Mouse (Mus musculus) midbrain, embryonic 15.5 days (tissue): ENCODE results near the gene Mslnl. TPM values are rescaled to one million over a fixed set of nuclear protein-coding genes. Genes with fewer than 3 reads are reported as not detected.

Experiments
- ATAC-seq: fragments of 200-750 bp; cut with Nextera tagmentation; replicated peaks from 2 replicates; pipeline ENCODE4 v1.8.0; 2017; ENCODE audit warnings: moderate TSS enrichment
- H3K27ac ChIP-seq: fragments of 300-500 bp; sonication (generic); 2 replicates; pipeline ENCODE4 v1.5.1; 2015; ENCODE audit warnings: mild to moderate bottlenecking, inconsistent platforms
- H3K27me3 ChIP-seq: fragments of 300-500 bp; sonication (generic); replicated peaks from 2 replicates; pipeline ENCODE4 v1.6.1; 2015; ENCODE audit warnings: inconsistent platforms
- H3K36me3 ChIP-seq: fragments of 300-500 bp; sonication (generic); replicated peaks from 2 replicates; pipeline ENCODE4 v1.6.1; 2015; ENCODE audit warnings: inconsistent platforms
- H3K4me1 ChIP-seq: fragments of 300-500 bp; sonication (generic); 2 replicates; pipeline ENCODE4 v1.6.1; 2015; ENCODE audit warnings: inconsistent platforms
- H3K4me2 ChIP-seq: fragments of 300-500 bp; sonication (generic); 2 replicates; pipeline ENCODE4 v1.6.1; 2015; ENCODE audit warnings: inconsistent platforms, mild to moderate bottlenecking, moderate library complexity
- H3K4me3 ChIP-seq: fragments of 300-500 bp; sonication (generic); 2 replicates; pipeline ENCODE4 v1.5.1; 2015; ENCODE audit warnings: mild to moderate bottlenecking, inconsistent platforms
- H3K9ac ChIP-seq: fragments of 300-500 bp; sonication (generic); 2 replicates; pipeline ENCODE4 v1.6.1; 2015; ENCODE audit warnings: mild to moderate bottlenecking, inconsistent platforms
- H3K9me3 ChIP-seq: fragments of 300-500 bp; sonication (generic); 2 replicates; pipeline ENCODE4 v1.6.1; 2016; ENCODE audit warnings: inconsistent platforms
- WGBS: fragments of 180-500 bp; shearing (Covaris S2); methylation state at CpG from one replicate; pipeline ENCODE4 v1.1.7; 2015; ENCODE audit warnings: mixed read lengths; 5-methylcytosine and 5-hydroxymethylcytosine counted together
- polyA plus RNA-seq: library from polyadenylated mRNA; unstranded; fragments of >200 nt; fragmentation: Nextera tagmentation; extraction: Ambion mirVana; gene quantifications from 2 replicates; pipeline ENCODE4 v1.2.1, GENCODE M21; 2015

Mslnl gene
- polyA plus RNA-seq, 1 experiment from 2014 or later = not detected

- under 1% methylated on average over 37 of the region's 37 CpGs for WGBS
Measured at GRCm38 (mm10) chr17:25773549-25774120, 37.8 kb downstream of the Mslnl start, which contains the start of gene Narfl. Narfl (plus strand) TSS chr17:25773776.

GRCm38 (mm10) chr17:25775318-25776062 is 39.6 kb downstream of the Mslnl start:
- Histone ChIP-seq H3K4me1 (peaks cover 12% of the 10 kb centered on the region), H3K27me3 (no peaks in the 10 kb centered on the region), H3K9ac (no peak overlapping the region), H3K36me3 (no peaks in the 10 kb centered on the region), H3K27ac (no peak overlapping the region), H3K4me2 (no peak overlapping the region), H3K9me3 (no peaks in the 10 kb centered on the region), H3K4me3 (no peak overlapping the region)
- 81% methylated on average over 10 of the region's 10 CpGs for WGBS
- ATAC-seq = no peak

More at GRCm38 (mm10) chr17:25773549-25774120, 37.8 kb downstream of the Mslnl start, which contains the start of gene Narfl:
- Histone ChIP-seq H3K4me3 (peak within 1 kb of the TSS; percentile 71), H3K4me1 (peaks cover 12% of the 10 kb centered on the region), H3K27ac (no peak within 1 kb of the TSS), H3K4me2 (peak within 1 kb of the TSS; percentile 64), H3K27me3 (no peaks in the 10 kb centered on the region), H3K9me3 (no peaks in the 10 kb centered on the region), H3K9ac (peak within 1 kb of the TSS; percentile 77), H3K36me3 (no peaks in the 10 kb centered on the region)
- peak; percentile 84 for ATAC-seq

- Histone ChIP-seq H3K36me3 (peaks cover 11% of the 10 kb centered on the region; the same call in 1 of the 2 replicates), H3K27me3 (no peaks in the 10 kb centered on the region), H3K4me2 (no peak overlapping the region), H3K9ac (no peak overlapping the region), H3K4me1 (peaks cover 12% of the 10 kb centered on the region), H3K4me3 (no peak overlapping the region), H3K27ac (no peak overlapping the region), H3K9me3 (no peaks in the 10 kb centered on the region)
- ATAC-seq = no peak
- WGBS = 92% methylated on average over 5 of the region's 5 CpGs
Measured at GRCm38 (mm10) chr17:25777948-25778347, 42.1 kb downstream of the Mslnl start.

GRCm38 (mm10) chr17:25781339-25781738 is 45.5 kb downstream of the Mslnl start:
- H3K27me3 ChIP-seq = no peaks in the 10 kb centered on the region
- H3K36me3 ChIP-seq = peaks cover 14% of the 10 kb centered on the region; the same call in 1 of the 2 replicates
- no peak overlapping the region for H3K4me3 ChIP-seq
- no peaks in the 10 kb centered on the region for H3K9me3 ChIP-seq
- H3K9ac ChIP-seq = no peak overlapping the region
- H3K27ac ChIP-seq = no peak overlapping the region
- H3K4me2 ChIP-seq = no peak overlapping the region
- peaks cover 24% of the 10 kb centered on the region for H3K4me1 ChIP-seq
- ATAC-seq = no peak
- 83% methylated on average over 6 of the region's 6 CpGs for WGBS

- WGBS = 78% methylated on average over 7 of the region's 7 CpGs
- H3K27me3 ChIP-seq = no peaks in the 10 kb centered on the region
- no peaks in the 10 kb centered on the region for H3K9me3 ChIP-seq
- H3K4me2 ChIP-seq = no peak overlapping the region
- H3K4me1 ChIP-seq = peaks cover 24% of the 10 kb centered on the region
- no peak overlapping the region for H3K9ac ChIP-seq
- H3K4me3 ChIP-seq = no peak overlapping the region
- peaks cover 19% of the 10 kb centered on the region; the same call in 1 of the 2 replicates for H3K36me3 ChIP-seq
- H3K27ac ChIP-seq = no peak overlapping the region
- no peak for ATAC-seq
Measured at GRCm38 (mm10) chr17:25783086-25783485, 47.2 kb downstream of the Mslnl start.

GRCm38 (mm10) chr17:25783861-25784574 is 48.2 kb downstream of the Mslnl start:
- ATAC-seq = 0 out of 2 replicates have a peak, but pooled peaks have one; percentile 6
- WGBS = 80% methylated on average over 15 of the region's 15 CpGs
- Histone ChIP-seq H3K4me1 (peaks cover 24% of the 10 kb centered on the region), H3K27me3 (no peaks in the 10 kb centered on the region), H3K9me3 (no peaks in the 10 kb centered on the region), H3K27ac (no peak overlapping the region), H3K4me3 (peak overlapping the region; percentile 74), H3K9ac (peak overlapping the region; percentile 71), H3K4me2 (peak overlapping the region; percentile 83), H3K36me3 (peaks cover 20% of the 10 kb centered on the region; the same call in 1 of the 2 replicates)

- Histone ChIP-seq H3K4me2 (peak within 1 kb of the TSS; percentile 83), H3K27me3 (no peaks in the 10 kb centered on the region), H3K27ac (peak within 1 kb of the TSS; percentile 89), H3K4me1 (peaks cover 24% of the 10 kb centered on the region), H3K36me3 (peaks cover 25% of the 10 kb centered on the region; the same call in 1 of the 2 replicates), H3K9me3 (no peaks in the 10 kb centered on the region), H3K4me3 (peak within 1 kb of the TSS; percentile 74), H3K9ac (peak within 1 kb of the TSS; percentile 71)
- under 1% methylated on average over 23 of the region's 23 CpGs for WGBS
- peak; percentile 82 for ATAC-seq
Measured at GRCm38 (mm10) chr17:25785281-25785745, 49.5 kb downstream of the Mslnl start, which contains the start of gene Haghl. Haghl (minus strand) TSS chr17:25785673.

- Histone ChIP-seq H3K4me2 (peak within 1 kb of the TSS; percentile 83), H3K27ac (peak within 1 kb of the TSS; percentile 89), H3K4me3 (peak within 1 kb of the TSS; percentile 74), H3K36me3 (peaks cover 25% of the 10 kb centered on the region; the same call in 1 of the 2 replicates), H3K4me1 (peaks cover 33% of the 10 kb centered on the region), H3K27me3 (no peaks in the 10 kb centered on the region), H3K9me3 (no peaks in the 10 kb centered on the region), H3K9ac (peak within 1 kb of the TSS; percentile 71)
- ATAC-seq = no peak
- 90% methylated on average over 3 of the region's 3 CpGs for WGBS
Measured at GRCm38 (mm10) chr17:25786280-25786679, 50.4 kb downstream of the Mslnl start, which contains the start of gene Ccdc78. Ccdc78 (plus strand) TSS chr17:25786580.

GRCm38 (mm10) chr17:25786781-25787504 is 51.1 kb downstream of the Mslnl start:
- H3K36me3 ChIP-seq = peaks cover 24% of the 10 kb centered on the region; the same call in 1 of the 2 replicates
- no peaks in the 10 kb centered on the region for H3K27me3 ChIP-seq
- H3K9ac ChIP-seq = no peak overlapping the region
- no peak overlapping the region for H3K27ac ChIP-seq
- no peak overlapping the region for H3K4me3 ChIP-seq
- no peaks in the 10 kb centered on the region for H3K9me3 ChIP-seq
- H3K4me2 ChIP-seq = no peak overlapping the region
- H3K4me1 ChIP-seq = peaks cover 37% of the 10 kb centered on the region
- no peak for ATAC-seq
- WGBS = 93% methylated on average over 9 of the region's 9 CpGs

GRCm38 (mm10) chr17:25791320-25791842 is 55.5 kb downstream of the Mslnl start:
- Histone ChIP-seq H3K9me3 (no peaks in the 10 kb centered on the region), H3K9ac (peak overlapping the region; percentile 83), H3K27me3 (no peaks in the 10 kb centered on the region; the same call in 1 of the 2 replicates), H3K4me1 (peaks cover 44% of the 10 kb centered on the region), H3K4me2 (peak overlapping the region; percentile 95), H3K27ac (peak overlapping the region; percentile 95), H3K4me3 (peak overlapping the region; percentile 61), H3K36me3 (peaks cover 11% of the 10 kb centered on the region; the same call in 1 of the 2 replicates)
- WGBS = 28% methylated on average over 19 of the region's 19 CpGs
- no peak; the same call in 1 of the 2 replicates for ATAC-seq
